Mouse (Mus musculus): ENCODE data around the gene Atxn7l1. TPM values are rescaled to one million over a fixed set of nuclear protein-coding genes. Genes with fewer than 3 reads are reported as not detected.
"Not testable (repeated sequence)": the region's sequence is repeated elsewhere in the genome, so short reads cannot be mapped to it uniquely, and the experiment has no call there.

Atxn7l1 gene
- polyA plus RNA-seq, 1 experiment: 129 TPM

- 83% methylated on average over 8 of the region's 8 CpGs for WGBS
- Histone ChIP-seq H3K27me3 (ENCODE audit: control insufficient read depth, insufficient read depth, low read length) (no peaks in the 10 kb centered on the region), H3K36me3 (ENCODE audit: control insufficient read depth, insufficient read depth, low read length) (no peaks in the 10 kb centered on the region), H3K4me1 (replicated peaks; ENCODE audit: control insufficient read depth, insufficient read depth, low read length) (peaks cover 21% of the 10 kb centered on the region), H3K27ac (ENCODE audit: control insufficient read depth, insufficient read depth, low read length) (no peak overlapping the region), H3K4me3 (ENCODE audit: control insufficient read depth, insufficient read depth, low read length) (no peak overlapping the region)
- no peak for DNase-seq
- TF ChIP-seq POLR2A (IDR thresholded peaks at IDR 0.05; ENCODE audit: control insufficient read depth, extremely low read depth, insufficient read depth, low read length, poor library complexity) (no peak), CTCF (IDR thresholded peaks at IDR 0.05; ENCODE audit: borderline replicate concordance, control insufficient read depth, extremely low read depth, insufficient read depth, low read length, poor library complexity) (no peak)
These were observed 10.8 kb downstream of the Atxn7l1 start for GRCm38 (mm10) chr12:33158256-33158655.

GRCm38 (mm10) chr12:33160406-33160805, 12.9 kb downstream of the Atxn7l1 start:
- Histone ChIP-seq H3K27ac (ENCODE audit: control insufficient read depth, insufficient read depth, low read length) (peak overlapping the region; percentile 57; the same call in 1 of the 2 replicates), H3K4me1 (replicated peaks; ENCODE audit: control insufficient read depth, insufficient read depth, low read length) (peaks cover 21% of the 10 kb centered on the region), H3K36me3 (ENCODE audit: control insufficient read depth, insufficient read depth, low read length) (no peaks in the 10 kb centered on the region), H3K4me3 (ENCODE audit: control insufficient read depth, insufficient read depth, low read length) (peak overlapping the region; percentile 16; the same call in 1 of the 2 replicates), H3K27me3 (ENCODE audit: control insufficient read depth, insufficient read depth, low read length) (no peaks in the 10 kb centered on the region)
- no peak for TF ChIP-seq POLR2A (IDR thresholded peaks at IDR 0.05; ENCODE audit: control insufficient read depth, extremely low read depth, insufficient read depth, low read length, poor library complexity)
- TF ChIP-seq CTCF (IDR thresholded peaks at IDR 0.05; ENCODE audit: borderline replicate concordance, control insufficient read depth, extremely low read depth, insufficient read depth, low read length, poor library complexity): no peak
- DNase-seq: peak; percentile 73
- 12% methylated on average over 7 of the region's 7 CpGs for WGBS

- H3K27ac ChIP-seq (ENCODE audit: control insufficient read depth, insufficient read depth, low read length): no peak overlapping the region
- TF ChIP-seq POLR2A (IDR thresholded peaks at IDR 0.05; ENCODE audit: control insufficient read depth, extremely low read depth, insufficient read depth, low read length, poor library complexity): no peak
- TF ChIP-seq CTCF (IDR thresholded peaks at IDR 0.05; ENCODE audit: borderline replicate concordance, control insufficient read depth, extremely low read depth, insufficient read depth, low read length, poor library complexity): no peak
- 92% methylated on average over 12 of the region's 12 CpGs for WGBS
- H3K4me1 ChIP-seq (replicated peaks; ENCODE audit: control insufficient read depth, insufficient read depth, low read length): peaks cover 21% of the 10 kb centered on the region
- no peak overlapping the region for H3K4me3 ChIP-seq (ENCODE audit: control insufficient read depth, insufficient read depth, low read length)
- DNase-seq: no peak
- H3K27me3 ChIP-seq (ENCODE audit: control insufficient read depth, insufficient read depth, low read length): no peaks in the 10 kb centered on the region
- no peaks in the 10 kb centered on the region for H3K36me3 ChIP-seq (ENCODE audit: control insufficient read depth, insufficient read depth, low read length)
These were observed 15.0 kb downstream of the Atxn7l1 start for GRCm38 (mm10) chr12:33162541-33162940.

- not testable (repeated sequence) for H3K27ac ChIP-seq (ENCODE audit: control insufficient read depth, insufficient read depth, low read length); H3K4me3 ChIP-seq (ENCODE audit: control insufficient read depth, insufficient read depth, low read length); H3K27me3 ChIP-seq (ENCODE audit: control insufficient read depth, insufficient read depth, low read length); H3K36me3 ChIP-seq (ENCODE audit: control insufficient read depth, insufficient read depth, low read length); DNase-seq
- WGBS: 93% methylated on average over 5 of the region's 5 CpGs
- peaks cover 14% of the 10 kb centered on the region for H3K4me1 ChIP-seq (replicated peaks; ENCODE audit: control insufficient read depth, insufficient read depth, low read length)
These were observed 16.5 kb downstream of the Atxn7l1 start for GRCm38 (mm10) chr12:33164019-33164418.

- WGBS: 95% methylated on average over 8 of the region's 8 CpGs
- TF ChIP-seq POLR2A (IDR thresholded peaks at IDR 0.05; ENCODE audit: control insufficient read depth, extremely low read depth, insufficient read depth, low read length, poor library complexity): no peak
- no peak for TF ChIP-seq CTCF (IDR thresholded peaks at IDR 0.05; ENCODE audit: borderline replicate concordance, control insufficient read depth, extremely low read depth, insufficient read depth, low read length, poor library complexity)
- no peaks in the 10 kb centered on the region for H3K27me3 ChIP-seq (ENCODE audit: control insufficient read depth, insufficient read depth, low read length)
- no peak overlapping the region for H3K27ac ChIP-seq (ENCODE audit: control insufficient read depth, insufficient read depth, low read length)
- H3K36me3 ChIP-seq (ENCODE audit: control insufficient read depth, insufficient read depth, low read length): no peaks in the 10 kb centered on the region
- H3K4me3 ChIP-seq (ENCODE audit: control insufficient read depth, insufficient read depth, low read length): no peak overlapping the region
- no peak for DNase-seq
- H3K4me1 ChIP-seq (replicated peaks; ENCODE audit: control insufficient read depth, insufficient read depth, low read length): no peaks in the 10 kb centered on the region; the same call in 1 of the 2 replicates
These were observed 19.2 kb downstream of the Atxn7l1 start for GRCm38 (mm10) chr12:33166712-33167111.

- no peak overlapping the region for H3K4me3 ChIP-seq (ENCODE audit: control insufficient read depth, insufficient read depth, low read length)
- no peak for DNase-seq
- H3K36me3 ChIP-seq (ENCODE audit: control insufficient read depth, insufficient read depth, low read length): no peaks in the 10 kb centered on the region
- no peak overlapping the region for H3K27ac ChIP-seq (ENCODE audit: control insufficient read depth, insufficient read depth, low read length)
- no peaks in the 10 kb centered on the region for H3K27me3 ChIP-seq (ENCODE audit: control insufficient read depth, insufficient read depth, low read length)
- TF ChIP-seq POLR2A (IDR thresholded peaks at IDR 0.05; ENCODE audit: control insufficient read depth, extremely low read depth, insufficient read depth, low read length, poor library complexity) (no peak), CTCF (IDR thresholded peaks at IDR 0.05; ENCODE audit: borderline replicate concordance, control insufficient read depth, extremely low read depth, insufficient read depth, low read length, poor library complexity) (no peak)
- H3K4me1 ChIP-seq (replicated peaks; ENCODE audit: control insufficient read depth, insufficient read depth, low read length): no peaks in the 10 kb centered on the region; the same call in 1 of the 2 replicates
- 79% methylated on average over 5 of the region's 5 CpGs for WGBS
These were observed 20.1 kb downstream of the Atxn7l1 start for GRCm38 (mm10) chr12:33167545-33167944.

GRCm38 (mm10) chr12:33168491-33168890, 21.0 kb downstream of the Atxn7l1 start:
- Histone ChIP-seq H3K27ac (ENCODE audit: control insufficient read depth, insufficient read depth, low read length) (no peak overlapping the region), H3K36me3 (ENCODE audit: control insufficient read depth, insufficient read depth, low read length) (no peaks in the 10 kb centered on the region), H3K4me1 (replicated peaks; ENCODE audit: control insufficient read depth, insufficient read depth, low read length) (no peaks in the 10 kb centered on the region; the same call in 1 of the 2 replicates), H3K4me3 (ENCODE audit: control insufficient read depth, insufficient read depth, low read length) (no peak overlapping the region), H3K27me3 (ENCODE audit: control insufficient read depth, insufficient read depth, low read length) (no peaks in the 10 kb centered on the region)
- no peak for DNase-seq
- WGBS: 93% methylated on average over 2 of the region's 2 CpGs
- no peak for TF ChIP-seq POLR2A (IDR thresholded peaks at IDR 0.05; ENCODE audit: control insufficient read depth, extremely low read depth, insufficient read depth, low read length, poor library complexity)
